Mouse (Mus musculus) retina, postnatal 7 days (tissue): ENCODE measurements around the gene Exoc2.

ENCODE experiments used
- DNase-seq: peaks from one replicate; pipeline ENCODE4 v3.0.0-alpha.2; 2012; ENCODE audit warnings: low read depth, low spot score

The Exoc2 gene

DNA sequence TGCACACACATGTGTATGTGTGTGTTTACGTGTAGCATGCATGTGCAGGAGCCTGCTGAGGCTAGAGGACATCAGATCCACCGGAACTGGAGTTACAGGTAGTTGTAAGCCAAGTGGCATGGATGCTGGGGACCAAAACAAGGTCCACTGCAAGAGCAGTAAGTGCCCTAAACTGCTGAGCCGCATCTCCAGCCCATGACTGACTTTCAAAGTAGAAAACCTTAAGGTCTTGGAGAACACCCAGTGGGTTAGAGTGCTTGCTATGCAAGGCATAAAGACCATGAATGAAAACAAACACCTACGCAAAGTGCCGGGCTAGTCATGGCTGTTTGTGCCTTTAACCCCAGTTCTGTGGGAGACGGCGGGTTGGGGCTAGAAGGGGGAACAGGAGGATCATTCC is 147.4 kb downstream of the Exoc2 start:
- no peak for DNase-seq

DNA sequence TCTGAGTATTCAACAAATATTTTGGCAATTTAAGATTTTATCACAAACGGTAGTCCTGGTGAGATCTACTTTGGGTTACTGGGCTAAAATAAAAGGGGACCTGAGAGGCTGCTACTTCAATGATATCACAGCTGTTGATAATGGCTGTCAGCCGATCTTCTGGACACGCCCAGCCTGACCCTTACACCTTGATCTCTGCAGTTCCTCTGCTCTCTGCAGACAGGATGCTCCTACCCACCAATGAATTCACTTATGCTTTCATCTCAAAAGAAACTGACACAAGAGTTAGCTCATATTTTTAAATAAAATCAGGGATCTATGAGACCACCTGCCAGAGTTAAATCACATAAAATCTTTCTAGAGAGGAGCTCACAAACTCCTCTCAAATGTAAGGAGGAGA is 149.0 kb downstream of the Exoc2 start:
- DNase-seq = no peak

DNA sequence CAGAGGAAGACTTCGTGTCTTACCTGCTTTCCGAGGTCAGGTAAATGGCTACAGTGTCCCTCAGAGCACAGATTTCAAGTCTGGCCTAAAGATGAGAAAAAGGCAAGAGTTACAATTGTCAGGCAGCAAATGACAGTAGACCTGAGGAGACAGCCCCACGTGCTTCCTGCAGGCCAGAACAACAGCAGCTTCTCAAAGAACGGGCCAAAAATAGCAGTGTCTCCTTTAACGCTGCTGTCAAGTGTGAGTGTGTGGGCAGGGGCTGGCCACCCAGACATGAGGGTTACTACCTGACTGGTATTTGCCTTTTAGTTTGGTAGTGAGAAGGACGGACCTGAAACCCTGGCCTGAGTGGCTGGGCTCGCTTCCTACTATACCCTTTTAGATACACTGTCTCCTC is 153.3 kb downstream of the Exoc2 start:
- DNase-seq = no peak

DNA sequence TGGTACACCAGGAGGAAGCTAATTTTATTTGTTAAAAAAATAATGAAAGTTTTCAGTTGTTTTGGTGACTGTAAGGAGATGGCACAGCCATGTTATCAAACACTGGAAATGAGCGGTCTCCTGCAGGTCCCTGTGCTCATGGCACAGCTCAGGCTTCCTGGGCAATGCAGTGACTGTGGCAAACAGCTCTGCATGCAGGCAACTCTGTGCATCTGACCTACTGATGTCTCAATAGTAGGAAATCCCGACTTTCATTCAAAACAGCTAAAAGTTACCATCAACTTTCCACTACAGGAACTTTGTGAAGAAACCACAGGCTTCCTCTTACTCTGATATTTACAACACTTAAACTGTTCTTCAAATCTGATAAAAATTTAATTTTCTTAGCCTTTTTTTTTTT is 154.0 kb downstream of the Exoc2 start:
- DNase-seq = no peak

DNA sequence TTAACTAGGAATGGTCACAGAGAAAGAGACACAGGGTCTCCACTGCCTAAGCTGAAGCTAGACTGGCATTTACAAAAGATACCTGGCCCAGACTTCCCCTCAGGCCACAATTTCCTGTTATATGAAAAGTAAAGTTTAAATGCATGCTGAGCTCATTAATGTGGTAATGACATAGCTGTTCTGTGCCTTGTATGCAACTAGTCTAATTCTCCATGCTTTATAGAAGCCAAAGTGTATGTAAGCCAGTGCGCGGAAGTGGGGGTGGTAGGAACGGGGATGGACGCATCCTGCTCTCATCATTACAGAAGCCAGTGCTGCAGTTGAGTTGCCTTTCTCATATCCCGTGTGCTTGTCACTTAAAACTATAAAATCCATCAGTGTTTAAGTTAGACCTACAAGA is 156.5 kb downstream of the Exoc2 start:
- DNase-seq = no peak

DNA sequence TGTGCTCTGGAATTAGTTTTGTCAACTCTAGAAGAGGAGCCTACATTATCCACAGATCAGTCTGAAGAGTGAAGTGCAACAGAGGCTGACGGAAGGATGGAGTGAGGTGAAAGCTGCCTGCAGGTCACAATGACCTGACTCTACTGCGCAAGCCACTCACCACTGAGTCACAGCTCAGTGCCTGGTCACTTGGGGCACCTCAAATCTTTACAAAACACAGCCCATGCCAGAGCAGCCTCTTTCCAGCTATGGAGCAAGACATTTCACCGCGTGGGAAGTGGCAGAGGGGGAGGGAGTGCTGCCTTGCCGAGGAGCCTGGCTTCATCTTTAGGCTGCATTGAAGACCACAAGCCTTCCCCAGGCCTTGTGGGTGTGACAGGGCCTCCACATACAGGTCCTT is 159.6 kb downstream of the Exoc2 start:
- no peak for DNase-seq

DNA sequence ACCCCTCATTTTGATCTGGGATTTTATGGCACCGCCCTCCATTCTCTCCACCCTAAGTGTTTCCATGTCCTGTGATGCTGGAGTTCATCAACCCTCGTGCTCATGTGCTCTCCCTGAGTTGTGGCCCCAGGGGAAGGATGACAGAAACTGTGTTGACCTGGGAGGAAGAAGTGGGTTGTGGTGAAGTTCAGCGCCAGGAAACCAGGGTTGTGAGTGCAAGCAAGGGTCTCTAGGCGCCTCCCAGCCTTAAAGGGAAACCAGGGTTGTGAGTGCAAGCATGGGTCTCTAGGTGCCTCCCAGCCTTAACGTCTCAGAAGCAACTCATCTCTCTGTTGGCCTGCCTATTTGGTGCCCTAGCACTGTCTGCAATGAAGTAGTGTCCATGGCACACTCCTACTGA is 160.4 kb downstream of the Exoc2 start:
- DNase-seq = no peak

DNA sequence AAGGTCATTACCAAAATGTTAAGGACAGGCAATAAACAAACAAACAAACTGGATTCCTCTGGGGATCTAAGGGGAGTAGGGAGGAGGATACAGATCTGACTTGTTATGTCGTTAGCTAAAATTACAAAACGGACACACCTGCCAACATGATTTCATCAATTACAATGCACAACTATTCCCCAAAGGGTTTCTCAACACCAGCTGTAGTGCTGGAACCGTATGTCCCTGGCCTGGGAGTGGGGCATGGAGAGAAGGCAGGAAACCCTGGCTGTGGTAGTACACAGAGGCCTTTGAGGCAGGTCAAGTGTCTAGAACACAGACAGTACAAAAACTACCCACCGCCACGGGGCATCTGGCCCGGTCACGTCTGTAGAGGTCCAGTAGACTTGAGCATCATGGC is 164.7 kb downstream of the Exoc2 start:
- no peak for DNase-seq

DNA sequence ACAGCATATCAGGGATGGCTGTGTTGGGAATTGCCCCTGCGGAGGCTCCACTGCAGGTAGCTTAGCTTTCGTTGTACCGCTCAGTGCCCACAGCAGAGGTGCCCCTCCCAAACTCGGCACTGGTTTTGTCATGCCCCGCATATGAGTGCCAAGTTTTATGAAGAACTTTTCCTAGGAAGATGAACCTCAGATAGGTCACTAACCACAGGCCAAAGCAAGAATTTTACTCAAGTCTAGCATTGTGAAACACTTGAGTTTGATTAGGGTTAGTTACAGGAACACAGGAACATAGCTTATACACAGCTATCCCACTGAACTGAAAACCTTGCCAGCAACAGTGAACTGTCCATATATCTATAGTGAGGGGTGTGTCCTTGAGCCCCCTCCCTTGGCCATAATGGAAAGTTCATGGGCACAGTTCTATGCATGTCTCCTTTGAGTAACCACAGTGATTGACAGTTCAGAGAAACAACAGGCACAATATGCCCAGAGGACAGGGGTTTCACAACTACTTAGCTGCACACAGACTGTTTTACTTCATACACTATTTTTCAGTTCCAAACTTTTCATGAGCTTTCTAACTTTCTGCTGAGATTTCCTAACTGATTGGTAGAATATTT is 171.4 kb downstream of the Exoc2 start:
- no peak for DNase-seq

DNA sequence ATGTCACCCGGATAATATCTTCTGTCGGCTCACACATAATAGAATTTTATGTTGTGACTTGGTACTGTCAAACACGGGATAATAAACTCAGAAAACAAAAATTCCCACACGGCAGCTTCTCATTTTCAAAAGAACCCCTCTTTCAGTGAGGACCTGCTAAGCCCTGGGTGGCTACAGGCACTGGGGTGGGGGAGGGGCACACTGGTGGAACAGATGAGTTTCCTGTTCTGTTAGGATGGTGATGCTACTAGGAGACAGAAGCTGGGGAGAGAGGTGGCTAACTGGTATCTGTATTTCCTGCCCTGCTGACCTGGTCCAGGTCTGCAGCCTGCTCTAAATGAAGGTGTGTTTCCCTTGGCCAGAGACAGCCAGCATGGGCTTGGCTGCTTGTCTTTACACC is 172.0 kb downstream of the Exoc2 start:
- DNase-seq = no peak

DNA sequence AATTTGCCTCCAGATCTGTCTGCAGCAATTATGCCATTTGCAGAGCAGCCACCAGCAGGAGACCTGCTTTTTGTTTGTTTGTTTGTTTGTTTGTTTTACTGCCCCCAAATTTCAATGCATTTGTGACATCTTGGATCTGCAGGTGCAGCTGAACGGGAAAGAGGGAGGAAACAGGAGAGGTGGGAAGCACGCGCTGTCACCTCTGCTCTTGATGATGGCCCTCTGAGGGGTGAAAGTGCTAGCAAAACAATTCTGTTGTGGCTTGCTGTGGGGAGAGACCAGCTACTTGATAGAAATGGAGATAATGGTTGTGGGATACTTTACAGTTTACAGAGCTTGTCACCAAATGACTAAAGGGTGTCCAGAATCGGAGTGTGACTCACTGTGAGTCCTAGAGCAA is 177.9 kb downstream of the Exoc2 start:
- no peak for DNase-seq

DNA sequence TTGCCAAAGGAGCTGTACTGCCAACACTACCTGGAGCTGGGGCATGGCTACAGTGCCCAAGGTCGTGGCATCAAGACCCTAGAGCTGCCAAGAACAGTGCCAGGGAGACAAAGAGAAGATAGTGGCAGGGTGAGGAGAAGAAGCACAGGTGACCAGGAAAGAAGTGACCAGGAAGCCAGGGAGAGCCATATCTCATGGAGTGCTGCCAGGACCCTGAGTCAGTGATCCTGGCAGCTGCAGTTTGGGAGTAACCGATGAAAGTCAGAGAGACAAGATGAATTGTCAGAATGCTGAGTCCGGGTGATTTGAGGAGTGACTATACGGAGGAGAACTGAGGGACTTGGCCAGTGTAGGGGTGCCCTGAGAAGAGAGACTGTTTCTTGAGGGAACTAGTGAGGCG is 180.3 kb downstream of the Exoc2 start:
- no peak for DNase-seq

DNA sequence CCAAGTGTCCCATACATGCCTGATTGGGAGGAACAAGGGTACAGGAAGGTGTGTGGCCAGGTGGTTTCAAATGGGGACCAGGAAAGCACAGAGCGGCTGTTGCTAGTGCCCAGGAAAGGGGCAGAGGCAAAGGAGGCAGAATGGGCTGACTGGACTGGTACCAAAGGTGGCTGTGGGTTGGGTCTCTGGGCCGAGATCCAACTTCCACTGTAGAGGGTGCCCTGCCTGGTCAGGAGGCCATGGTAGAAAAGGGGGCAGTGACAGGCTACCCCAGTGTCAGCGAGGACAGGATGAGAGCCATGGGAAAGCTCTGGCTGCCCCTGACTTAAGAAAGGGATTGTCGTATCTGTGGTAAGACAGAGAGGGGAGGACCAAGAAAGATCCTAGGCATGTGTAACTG is 180.7 kb downstream of the Exoc2 start:
- DNase-seq = no peak

DNA sequence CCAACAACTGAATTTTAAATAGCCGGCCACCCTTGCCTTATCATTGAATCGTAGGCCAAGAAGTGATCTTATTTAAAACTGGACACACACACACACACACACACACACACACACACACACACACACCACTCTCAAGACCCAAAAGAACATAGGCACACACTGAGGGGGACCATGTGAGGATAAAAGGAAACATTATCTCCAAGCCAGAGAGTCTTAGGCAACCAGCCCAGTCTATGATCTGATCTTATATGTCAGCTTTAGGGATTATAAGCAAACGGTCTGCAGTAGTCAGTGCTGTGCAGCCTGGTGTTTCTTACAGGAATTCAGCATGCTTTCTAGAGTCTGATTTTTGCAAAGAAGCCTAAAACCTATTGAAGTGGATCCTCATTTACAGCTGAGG is 181.2 kb downstream of the Exoc2 start:
- DNase-seq = no peak

DNA sequence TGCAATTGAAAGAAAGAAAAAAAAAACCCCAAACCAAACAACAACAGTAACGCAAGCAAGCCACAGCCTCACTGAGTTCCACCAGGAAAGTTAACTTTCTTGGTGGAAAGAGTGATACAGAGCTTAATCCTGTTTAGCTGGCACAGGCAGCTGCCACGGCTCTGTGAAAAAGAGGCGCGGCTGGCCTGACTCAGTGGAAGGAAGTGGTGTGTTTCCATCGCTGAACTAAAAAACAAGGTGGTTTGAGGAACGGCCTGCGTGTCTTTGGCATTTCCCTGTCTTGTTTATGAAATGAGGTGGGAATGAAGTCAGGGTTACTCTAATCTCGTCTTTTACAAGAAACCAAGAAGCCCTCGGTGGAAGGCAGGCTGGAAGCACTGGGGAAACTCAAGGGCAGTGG is 181.6 kb downstream of the Exoc2 start:
- DNase-seq = no peak

DNA sequence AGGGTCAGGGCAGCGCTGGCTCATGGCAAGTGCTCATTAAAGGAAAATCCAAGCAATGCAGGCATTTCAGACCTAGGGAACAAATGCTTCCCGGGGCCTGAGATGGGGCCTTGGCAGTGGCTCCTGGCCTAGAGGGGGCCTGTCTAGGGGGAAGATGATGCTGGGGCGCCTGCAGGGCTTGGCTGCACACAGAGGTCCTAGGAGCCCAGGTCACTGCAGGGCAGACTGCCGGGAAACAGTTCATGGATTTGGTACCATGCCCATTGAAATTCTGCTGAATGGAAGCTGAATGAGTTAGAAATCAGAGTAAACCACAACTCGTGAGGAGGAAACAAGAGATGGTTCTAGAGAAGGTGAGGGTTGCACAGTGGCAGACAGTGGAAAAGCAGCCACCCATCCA is 183.9 kb downstream of the Exoc2 start:
- no peak for DNase-seq

DNA sequence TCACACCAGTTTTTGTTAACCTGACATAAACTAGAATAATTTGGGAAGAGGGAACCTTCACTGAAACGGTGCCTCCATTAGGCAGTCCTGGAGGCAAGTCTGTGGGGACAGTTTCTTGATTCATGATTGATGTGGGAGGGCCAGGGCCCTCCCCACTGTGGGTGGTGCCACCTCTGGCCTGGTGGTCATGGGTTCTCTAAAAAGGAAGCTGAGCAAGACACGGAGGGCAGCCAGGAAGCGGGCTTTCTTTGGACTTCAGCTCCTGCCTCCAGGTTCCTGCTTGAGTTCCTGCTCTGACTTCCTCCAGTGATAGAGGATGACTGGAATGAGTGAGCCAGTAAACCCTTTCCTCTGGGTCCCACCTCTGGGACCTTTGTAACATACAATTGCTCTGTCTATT is 185.5 kb downstream of the Exoc2 start:
- DNase-seq = no peak

DNA sequence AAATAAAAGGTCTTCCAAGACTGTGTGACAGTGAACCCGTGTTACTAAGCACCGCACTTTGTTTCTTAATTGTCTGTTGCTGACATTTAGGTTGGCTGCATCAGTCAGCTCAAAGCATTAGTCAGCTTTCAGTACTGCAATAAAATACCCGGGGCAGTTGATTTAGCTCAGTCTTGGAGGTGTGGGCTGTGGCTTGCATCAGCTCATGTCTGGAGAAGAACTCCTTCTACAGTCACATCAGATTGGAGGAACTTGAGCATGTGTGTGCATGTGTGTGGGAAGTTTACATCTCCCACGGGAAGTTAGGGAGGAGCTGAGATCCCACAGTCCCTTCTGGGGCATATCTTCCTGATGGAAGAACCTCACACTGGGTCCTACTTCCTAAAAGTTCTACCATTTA is 185.9 kb downstream of the Exoc2 start:
- no peak for DNase-seq

DNA sequence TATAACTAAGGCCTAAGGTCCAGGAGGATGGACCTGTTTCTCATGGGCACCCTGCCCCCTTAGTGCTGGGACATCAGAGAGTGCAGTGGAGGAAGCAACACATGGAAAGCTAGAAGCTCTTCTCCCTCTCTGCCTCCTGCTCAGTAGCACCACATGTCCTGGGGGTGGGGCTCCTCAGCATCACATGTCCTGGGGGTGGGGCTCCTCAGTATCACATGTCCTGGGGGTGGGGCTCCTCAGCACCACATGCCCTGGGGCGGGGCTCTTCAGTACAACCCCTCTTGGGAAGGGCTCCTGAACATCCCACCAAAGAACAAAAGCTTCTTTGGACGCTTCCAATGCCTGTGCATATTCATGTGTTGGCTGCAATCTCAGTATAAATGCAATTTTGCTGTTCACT is 186.3 kb downstream of the Exoc2 start:
- DNase-seq = no peak

DNA sequence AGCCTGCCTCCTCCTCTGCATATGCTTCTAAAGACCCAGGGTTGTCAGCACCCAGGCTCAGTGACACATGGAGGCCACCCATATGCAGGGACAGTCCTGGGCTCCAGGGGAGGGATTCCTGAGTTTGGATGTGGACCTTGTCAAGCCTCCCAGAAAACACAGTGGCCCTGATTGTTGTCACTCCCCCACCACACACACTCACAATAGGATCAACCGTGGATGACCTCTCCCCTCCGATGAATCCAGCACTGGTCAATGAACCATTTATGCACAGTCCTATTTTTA is 186.9 kb downstream of the Exoc2 start:
- DNase-seq = no peak

DNA sequence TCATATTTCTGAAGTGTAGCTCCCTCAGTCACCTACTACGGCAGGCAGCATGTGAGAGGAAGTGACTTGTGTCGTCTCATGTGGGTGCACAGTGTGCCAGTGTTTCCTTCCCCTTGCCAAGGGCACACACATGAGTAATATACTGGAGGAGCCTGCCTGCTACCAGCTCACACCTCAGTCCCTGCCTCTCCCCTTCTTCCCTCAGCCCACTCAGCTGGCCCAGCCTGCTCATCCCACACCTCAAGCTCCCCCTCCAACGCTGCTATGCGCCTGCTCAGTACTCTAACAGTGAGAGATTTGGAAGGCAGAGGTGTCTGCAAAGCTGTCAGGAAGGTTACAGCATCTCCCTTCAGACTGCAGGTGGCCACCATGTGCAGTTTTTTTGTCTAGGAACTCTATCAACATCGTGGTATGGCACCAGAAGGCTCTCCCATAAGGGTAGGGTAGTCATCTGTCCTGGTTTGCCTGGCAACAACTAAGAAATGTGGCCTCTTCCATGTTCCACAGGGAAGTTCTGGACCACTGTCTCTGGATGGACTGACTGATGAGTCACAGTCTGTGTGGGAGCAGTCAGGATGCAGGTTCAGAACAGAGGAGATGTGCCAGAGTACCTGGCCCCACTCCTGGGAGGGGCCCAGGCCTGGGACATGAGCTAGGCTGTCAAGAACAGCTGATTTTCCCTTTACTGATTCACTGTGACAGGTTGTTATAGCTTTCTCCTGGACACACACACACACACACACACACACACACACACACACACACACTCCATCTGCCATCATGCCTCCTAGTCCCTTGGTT is 187.5 kb downstream of the Exoc2 start:
- DNase-seq = no peak

DNA sequence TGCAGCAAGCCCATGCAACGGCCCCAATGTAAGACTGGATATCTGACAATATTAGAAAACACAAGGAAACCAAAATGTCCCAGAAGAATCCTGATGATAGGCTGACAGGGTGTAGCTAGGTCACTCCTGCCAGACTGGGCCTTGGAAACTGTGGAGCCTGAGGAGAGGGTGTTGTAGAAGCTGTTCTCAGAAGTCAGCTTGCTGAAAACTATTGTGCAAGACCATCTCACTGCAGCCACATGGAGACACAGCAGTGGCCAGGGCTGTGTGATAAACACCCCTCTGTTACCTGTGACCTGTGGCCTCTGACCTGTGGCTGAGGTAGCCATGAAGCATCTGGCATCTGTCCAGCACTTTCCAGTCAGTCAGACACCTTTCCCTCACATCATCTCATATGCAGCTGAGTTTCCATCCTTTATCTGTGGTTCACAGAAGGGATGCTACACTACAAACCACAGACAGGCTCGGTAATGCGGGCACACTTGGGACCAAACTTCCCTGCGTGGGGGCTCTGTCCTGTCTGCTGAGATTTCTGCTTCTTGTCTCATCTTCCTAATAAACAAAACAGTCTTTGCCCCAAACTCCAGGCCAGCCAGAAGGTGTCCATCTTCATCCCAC is 188.4 kb downstream of the Exoc2 start:
- DNase-seq = no peak

DNA sequence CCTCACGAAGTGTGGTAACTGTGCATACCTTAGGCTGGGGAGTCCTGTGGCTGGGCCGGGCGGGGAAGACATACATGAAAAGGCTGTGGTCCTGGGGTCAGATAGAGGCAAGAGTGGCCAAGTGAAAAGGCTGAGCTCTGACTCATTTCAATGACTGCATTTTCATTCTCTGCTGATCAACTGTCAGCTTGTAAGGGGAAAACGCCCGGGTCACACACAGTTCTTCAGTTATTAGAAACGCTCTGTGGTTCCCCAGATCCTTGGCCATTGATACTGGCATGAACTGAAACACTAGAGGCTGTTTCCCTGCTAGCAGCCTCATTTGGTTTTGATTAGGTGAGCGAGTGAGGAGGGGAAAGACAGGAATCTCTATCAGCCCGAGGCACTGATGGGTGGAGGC is 191.5 kb downstream of the Exoc2 start:
- DNase-seq = no peak

DNA sequence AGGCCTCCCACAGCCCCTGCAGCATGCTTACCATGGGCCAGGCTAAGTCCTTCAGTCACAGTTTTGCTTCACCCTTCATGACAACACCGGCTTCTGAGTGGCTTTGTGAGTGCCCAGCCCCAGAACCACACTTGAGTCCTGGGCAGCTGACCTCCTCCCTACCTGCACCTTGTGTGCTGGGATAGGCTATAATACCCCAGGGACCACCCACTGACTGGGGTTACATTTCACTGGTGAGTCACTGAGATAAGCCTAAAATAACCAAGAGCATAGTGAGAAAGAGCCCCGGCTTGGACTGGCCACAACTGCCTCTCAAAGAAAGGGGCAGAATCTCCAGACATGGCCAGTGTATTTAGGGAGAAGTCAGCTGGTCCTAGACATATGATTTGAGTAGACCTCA is 192.0 kb downstream of the Exoc2 start:
- DNase-seq = no peak
